Mouse (Mus musculus) kidney, postnatal 25 days (tissue): ENCODE results near the gene Abhd6.

Experiments used
- DNase-seq, 2 experiments: peaks; one replicate each; pipeline ENCODE4 v3.0.0; 2021; ENCODE audit warnings: mixed read lengths in 2 of 2

The Abhd6 gene

DNA sequence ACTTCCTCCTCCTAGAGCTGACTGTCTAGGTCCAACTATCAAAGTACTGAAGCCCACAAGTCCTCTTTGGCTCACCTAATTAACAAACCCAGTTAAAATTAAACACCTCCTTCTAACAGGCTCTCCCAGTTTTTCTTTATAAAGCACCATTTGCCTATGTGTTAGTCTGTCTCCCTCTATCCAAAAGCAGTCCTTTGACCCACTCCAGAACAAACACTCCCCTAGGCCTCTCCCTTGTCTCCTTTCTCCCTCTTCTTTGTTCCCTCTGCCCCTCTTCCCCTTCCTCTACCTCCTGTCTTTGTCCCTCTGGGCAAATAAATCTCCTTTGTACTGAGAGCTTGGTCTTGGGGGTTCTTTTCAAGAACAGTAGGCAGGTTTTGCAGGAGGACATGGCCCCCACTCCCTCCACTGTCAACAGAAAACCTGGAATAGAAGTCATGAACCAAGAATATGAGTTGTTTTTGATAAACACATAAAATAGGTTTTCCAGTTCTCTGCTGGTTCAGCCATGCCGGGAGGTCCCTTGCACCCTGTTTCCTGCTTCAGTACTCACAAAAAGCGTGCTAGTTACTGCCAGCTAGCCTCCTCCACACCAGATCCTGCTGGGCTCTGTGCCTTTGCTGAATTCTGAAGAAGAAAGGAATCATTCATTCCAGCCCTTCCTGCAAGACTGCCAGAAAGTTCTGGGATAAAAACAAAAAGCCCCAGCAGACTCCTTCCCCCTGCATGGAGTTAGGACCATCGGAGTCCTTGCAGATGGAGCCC lies 60.0 kb downstream of the Abhd6 start:
- DNase-seq, result no peak

DNA sequence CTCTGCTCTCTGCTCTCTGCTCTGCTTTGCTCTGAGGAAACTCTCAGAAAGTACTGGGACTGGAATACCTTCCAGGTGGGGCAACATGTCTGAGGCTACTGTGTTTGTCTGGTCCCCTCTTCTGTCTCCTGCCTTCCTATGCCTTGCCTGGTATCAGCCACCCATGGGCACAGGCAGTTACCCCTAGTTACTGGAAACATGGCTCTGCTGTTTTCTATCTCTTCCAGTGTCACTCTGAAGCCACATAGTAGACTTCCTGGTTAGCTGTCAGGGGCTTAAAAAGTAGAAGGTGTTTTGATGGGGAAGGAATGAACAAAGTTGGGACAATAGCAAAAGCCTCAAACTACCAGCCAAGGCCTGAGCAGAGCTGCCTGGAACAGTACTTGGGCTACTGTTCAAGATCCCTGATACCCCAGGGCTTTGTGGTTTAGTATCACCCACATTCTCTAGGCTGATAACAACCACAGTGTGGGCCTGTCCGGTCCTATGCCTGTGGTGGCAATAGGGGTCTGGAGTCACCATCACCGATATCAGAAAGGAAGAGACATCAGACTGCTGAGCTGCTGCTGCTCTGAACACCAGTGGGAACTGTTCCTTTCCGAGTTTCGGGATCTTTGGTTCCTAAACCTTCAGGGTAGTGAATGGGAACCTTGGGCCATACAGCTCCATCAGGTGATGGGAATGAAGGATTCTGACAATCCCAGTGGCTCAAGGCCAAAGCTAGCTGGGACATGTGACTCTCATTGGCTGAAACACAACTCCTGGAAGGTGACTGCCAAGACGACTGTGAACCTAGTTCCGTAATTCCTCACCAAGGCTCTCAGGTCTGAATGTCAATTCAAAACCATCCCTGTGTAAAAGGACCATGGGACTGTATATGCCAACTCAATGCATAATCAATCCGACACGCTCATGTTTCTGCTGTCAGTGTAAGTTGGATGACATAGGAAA lies 61.4 kb downstream of the Abhd6 start:
- DNase-seq, result no peak

DNA sequence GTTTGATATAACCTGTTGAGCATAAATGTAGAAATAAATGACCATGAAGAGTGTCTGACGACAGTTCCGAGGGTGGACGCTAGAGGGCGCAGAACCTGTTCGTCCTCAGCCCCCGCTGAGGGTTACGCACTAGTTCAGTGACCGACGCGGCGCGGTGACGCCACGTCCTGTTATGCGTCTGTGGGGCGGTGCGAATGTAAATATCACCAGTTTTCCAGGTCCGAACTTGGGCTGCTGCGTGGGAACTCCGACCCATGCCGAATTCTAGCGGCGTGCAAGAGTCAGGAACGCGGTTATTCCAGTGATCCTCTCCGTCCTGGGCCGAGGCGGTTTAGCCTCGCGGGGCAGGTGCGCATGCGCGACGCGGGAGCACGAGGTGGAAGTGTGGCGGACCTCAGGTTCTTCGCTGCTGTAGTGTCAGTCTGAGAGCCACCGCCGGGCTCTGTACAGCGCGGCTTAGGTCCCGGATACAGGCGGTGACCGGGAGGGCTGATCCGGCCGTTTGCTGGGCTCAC lies 77.5 kb downstream of the Abhd6 start, which contains the start of gene Rpp14:
Rpp14 (plus strand) TSS at position 203 of the 515 bp plus-strand sequence.
- peak; percentile 96 to 98 for DNase-seq

GRCm38 (mm10) chr14:8080718-8081117 lies 78.0 kb downstream of the Abhd6 start:
- DNase-seq, result peak in 1 of 2 experiments; percentile 41

- DNase-seq, result no peak
Measured at GRCm38 (mm10) chr14:8082949-8083348, 80.2 kb downstream of the Abhd6 start.

DNA sequence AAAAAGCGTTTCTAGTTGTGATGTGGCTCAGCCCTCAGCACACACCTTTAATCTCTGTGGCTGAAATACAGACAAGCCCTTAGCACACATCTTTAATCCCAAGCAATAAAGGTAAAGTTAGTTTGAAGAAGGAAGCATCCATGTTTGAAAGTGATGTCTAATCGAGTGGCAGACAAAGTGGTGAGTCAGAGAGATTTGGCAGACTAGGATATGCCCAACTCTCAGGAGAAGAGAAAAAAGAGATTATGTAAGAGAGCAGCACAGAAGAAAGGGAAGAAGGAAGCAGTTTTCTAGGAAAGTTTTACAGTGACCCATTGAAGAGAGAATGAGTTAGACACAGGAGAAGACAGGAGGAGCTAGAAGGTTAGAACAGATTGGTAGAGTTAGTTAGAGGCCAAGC lies 86.3 kb downstream of the Abhd6 start:
- no peak for DNase-seq

DNA sequence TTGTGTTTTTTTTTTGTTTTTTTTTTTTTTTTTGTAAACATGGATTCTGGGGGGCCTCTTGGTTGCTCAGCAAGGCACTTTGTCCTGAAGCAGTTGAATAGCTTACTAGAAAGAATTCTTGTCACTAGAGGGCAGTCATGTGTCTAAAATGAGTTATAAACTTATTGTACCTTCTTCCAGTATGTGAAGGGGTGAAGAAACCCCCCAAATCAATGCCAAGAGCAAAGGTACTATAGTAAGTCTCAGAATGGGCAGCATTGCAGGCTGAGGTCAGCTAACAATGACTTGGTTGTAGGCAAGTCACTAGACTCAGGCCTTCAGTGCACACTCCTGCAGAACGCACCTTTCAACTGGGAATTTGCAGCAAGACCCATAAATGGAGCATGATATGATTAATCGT lies 89.9 kb downstream of the Abhd6 start:
- DNase-seq, result no peak

- no peak for DNase-seq
Measured at GRCm38 (mm10) chr14:8093427-8093826, 90.7 kb downstream of the Abhd6 start.

DNA sequence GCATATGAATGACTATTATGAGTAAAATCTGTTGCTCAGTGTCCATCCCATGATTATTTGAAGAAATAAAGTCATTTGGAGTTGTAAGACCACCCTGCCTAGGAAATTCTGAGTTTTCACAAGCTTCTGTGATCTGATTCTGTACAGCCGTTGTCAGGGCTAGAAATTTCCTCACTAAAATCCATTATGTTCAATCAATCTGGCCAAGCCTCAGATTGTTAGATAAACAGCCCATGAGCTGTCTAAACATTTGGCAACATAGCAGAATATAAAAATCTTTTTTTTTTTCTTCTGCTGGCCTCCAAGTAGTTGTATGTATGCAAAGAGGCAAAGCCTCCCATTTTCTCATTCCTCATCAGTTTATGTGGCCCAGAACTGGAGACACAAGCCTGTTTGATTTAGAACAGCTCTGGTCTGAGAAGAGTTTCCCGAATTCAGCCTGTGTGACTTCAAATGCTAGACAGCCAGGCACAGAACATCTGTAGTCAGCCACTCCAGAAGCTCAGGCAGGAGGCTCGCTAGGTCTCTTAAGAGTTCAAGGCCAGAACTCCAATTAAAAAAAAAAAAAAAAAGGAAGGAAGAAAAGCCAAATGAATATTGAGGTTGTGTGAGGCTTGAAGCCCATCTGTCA lies 92.3 kb downstream of the Abhd6 start:
- no peak for DNase-seq

DNA sequence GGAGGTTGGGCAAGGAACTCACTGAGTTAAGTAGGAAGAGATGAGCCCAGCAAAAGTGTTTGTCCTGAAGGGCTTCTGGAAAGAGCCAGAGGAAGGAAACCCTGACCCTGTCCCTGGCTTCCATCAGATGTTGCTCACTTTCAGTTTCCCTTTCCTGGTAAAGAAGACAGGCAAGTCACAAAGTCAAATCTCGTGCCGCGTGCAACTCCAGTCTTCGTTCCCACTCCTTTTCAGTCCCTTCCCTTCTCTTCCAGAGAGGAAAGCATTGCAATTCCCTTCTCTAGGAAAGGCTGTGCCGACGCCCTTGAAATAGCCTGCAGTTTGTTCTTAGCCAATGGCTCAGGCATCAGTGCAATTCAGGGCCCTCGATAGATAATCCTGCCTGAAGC lies 92.9 kb downstream of the Abhd6 start:
- peak; percentile 51 to 59 for DNase-seq

DNA sequence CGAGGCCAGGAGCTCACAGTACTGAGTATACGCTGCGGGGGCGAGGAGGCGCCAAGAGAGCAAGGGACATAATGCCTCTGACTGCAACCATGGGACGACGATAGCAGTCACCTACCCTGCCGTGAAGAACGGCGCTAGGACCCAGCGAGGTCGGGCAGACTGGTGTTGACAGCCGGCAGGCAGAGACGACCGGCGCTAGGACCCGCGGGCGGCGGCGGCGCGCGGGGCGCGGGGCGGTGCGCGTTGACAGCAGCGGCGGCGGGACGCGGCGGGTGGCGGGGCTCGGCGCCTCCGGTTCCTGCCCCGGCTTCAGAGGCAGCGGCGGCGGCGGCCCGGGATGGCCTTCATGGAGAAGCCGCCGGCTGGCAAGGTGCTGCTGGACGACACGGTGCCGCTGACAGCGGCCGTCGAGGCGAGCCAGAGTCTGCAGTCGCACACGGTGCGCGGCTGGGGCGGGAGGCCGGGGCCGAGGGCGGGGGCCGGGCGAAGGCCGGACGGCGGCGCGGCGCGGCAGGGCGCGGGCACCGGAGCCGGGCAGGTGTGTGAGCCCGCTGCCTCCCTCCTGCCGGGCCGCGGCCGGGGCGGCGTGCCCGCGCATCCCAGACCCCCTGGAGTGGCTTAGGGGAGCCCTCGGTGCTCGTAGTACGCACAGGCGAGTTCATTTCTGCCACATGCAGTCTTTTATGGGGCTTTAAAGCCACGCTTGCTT lies 95.4 kb downstream of the Abhd6 start, which contains the start of gene Pxk:
Pxk (plus strand) TSS at position 234 of the 709 bp plus-strand sequence.
- peak; percentile 94 to 97 for DNase-seq

DNA sequence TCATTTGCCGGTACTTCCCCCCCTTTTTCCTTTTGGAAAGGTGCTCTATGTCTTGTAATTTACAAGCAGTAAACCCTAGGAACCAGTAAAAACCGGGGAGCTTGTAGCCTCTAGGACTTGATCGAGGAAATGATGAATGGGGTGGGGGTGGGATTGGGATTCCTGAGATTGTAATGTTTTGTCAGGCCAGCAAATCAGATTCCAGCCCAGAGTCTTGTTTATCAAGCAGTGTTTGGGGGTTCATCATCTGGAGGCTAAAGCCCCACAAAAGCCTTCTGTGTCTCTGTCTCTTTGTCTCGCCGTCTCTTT lies 95.9 kb downstream of the Abhd6 start:
- DNase-seq, result no peak

- no peak for DNase-seq
Measured at GRCm38 (mm10) chr14:8099561-8100021, 96.9 kb downstream of the Abhd6 start.

DNA sequence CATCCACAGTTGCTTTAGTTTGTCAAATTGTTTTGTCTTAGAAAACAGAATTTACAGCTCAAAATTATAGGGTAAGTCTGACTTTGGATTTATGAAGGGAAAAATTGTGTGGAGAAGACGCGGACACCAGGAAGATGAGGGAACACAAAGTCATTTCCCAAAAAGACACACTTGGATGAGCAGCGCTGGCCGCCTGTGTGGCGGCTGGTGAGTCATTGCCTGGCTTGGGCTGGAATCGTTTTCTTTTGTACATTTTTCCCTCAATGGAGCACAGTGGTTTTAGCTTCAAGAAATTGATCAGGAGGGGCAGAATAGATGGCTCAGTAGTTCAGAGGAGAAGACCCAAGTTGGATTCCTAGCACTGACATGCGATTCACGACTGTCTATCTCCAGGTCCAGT lies 99.2 kb downstream of the Abhd6 start:
- DNase-seq, result peak in 1 of 2 experiments; percentile 56

DNA sequence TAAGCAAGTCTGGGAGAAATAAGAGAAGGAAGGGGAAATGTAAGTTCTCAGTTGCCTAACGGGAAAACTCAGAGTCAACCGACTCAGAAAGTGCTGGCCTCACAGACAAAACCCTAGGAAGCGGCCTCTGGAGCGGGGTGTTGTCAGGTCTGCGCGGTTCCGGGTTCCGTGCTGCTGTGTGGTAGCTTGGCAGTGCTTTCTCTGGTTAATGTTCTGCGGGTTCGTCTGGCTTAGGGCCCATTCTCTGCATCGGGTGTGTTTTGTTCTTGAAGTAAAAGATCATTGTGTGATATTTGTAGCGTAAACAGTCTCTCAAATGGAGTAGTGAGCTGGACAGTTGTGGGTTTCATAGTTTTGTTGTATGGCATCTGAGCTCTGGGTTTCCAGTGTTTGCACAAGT lies 100.0 kb downstream of the Abhd6 start:
- DNase-seq, result peak; percentile 83 to 85
